Mouse (Mus musculus): ENCODE results near the gene Flg.

The Flg gene

DNA sequence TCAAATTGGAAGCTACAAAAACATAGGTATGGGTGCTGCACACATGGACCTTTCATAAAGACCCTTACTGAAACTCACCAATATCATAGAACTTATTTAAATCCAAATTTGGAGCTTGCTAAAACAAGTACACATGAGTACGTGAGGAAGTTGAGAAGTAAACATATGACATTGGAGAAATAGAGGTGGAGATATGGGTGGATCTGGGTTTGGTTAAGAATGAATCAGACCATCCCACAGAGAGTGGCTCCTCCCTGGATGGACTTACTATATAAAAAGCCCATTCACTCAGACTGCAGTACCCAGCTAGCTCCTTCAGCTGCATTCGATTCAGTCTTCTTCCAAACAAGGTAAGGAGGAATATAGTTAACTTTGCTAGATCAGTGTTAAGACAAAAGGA lies at the start of gene Flg:
Gene Flg (plus strand): TSS at position 301 of the 400 bp plus-strand sequence.
- DNase-seq (ENCODE audit: extremely low spot score): no peak

DNA sequence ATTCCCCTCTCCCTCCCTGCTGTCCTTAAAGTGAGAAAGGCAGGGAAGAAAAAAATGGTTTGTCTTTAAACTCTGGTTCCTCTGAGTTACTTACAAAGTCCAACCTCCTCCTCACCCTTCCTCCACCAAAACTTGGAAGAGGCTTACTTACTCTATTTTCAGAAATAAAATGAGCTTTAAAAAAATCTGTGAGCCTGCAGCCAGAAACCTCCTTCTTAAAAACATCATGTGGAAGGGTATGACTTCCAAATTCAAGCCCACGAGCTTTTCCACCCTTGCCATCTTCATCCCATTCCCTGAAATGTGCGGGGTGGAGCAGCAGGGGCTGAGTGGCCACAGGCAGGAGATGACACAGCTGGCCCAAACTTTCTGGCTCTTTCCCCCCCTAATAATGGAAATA lies 24.2 kb downstream of the Flg start:
- DNase-seq (ENCODE audit: extremely low spot score): no peak

DNA sequence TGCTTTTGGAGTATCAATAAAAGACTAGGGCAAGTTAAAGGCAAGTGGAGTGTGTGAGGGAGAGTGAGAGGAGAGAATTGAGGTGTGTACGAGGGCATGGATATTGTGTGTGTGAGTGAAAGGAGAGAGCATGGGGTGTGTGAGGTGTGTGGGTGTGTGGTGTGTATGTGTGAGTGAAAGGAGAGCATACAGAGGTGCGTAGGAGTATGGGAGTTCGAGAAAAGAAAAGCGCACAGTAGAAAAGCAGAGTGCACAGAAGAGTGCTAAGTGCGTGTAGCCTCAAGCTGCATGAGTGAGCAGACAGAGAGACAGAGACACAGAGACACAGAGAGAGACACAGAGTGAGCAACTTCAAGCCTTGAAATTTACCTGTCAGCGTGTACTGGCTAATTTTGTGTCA lies 26.5 kb downstream of the Flg start:
- DNase-seq (ENCODE audit: extremely low spot score): no peak

DNA sequence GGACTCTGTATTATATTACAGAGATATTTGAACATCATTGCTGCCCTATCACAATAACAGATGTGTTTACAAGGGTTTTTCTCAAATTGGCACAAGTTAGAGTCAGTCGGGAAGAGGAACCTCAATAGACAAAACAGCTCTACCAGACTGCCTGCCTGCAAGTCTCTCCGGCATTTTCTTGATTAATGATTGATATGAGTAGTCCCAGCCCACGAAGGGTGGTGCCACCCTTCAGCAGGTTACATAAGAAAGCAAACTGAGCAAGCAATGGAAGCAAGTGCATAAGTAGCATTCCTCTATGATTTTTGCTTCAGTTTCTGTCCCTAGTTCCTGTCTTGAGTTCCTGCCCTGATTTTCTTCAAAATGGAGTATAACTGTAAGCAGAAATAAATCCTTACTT lies 28.6 kb downstream of the Flg start:
- no peak for DNase-seq (ENCODE audit: extremely low spot score)

DNA sequence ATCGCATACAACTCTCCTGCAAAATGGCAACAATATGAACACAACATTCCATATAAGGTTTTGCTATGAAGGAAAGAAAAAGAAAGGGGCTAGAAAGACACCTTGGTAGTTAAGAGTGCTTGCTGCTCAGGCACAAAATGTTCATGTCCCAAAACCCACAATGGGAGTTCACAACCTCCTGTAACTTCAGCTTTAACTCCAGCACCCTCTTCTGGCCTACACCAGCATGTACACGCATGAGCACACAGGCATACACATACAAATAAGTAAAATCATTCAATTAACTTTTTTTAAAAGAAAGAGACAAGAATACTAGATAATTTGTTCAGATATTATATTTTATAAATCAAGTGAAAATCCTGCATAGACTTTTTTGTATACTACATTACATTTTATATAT lies 32.8 kb downstream of the Flg start:
- DNase-seq (ENCODE audit: extremely low spot score): peak; percentile 3

DNA sequence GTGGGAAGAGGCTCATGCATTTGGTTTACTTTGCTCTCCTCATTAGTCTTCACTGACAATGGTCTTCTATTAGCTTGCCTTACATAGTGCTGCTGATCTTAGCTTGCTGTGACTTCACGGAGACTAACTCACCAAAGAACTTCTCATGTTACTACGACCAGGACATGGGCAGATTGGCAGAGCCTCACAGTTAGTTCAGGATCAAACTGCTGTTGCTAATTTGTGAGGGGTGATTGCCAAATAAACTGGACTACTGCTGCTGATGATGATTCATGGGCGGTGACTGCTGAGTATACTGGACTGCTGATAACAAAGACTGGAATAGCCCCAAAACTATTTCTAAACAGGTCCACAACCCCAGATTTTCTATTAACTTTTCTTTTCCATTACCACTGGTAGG lies 38.0 kb downstream of the Flg start:
- no peak for DNase-seq (ENCODE audit: extremely low spot score)

DNA sequence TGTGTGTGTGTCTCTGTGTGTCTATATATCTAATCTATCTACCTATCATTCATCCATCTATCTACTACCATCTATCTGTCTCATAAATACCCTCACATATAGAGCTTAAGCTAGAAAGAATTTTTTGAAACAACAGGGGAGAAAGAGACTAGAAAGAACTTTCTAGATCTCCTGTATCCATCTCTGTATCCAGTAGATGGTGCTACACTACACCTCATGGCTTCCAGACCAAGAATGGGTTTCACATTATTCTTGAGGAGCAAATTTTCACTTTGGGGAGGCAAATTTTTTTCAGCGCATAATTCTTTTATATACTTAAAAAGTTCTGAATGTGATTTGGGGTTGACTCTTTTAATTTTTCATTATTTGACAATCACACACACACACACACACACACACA lies 41.1 kb downstream of the Flg start:
- no peak for DNase-seq (ENCODE audit: extremely low spot score)

DNA sequence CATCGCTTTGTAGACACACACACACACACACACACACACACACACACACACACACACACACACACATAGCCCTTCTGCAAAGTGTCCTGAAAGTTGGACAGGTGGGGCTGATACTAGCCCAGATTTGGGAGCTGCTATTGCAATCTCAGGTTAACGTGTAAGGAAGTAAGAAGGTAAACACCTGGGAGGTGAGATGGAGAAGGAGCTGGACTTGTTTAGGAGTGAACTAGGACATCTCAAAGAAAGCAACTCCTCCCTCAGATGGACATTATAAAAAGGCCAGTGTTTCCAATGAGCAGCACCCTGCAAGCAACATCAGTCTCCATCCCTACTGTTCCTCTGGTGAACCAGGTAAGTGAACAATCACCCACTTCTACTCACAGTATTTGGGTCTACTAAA lies 46.1 kb downstream of the Flg start, which contains the start of gene Hrnr:
Gene Hrnr (plus strand): TSS at position 301 of the 400 bp plus-strand sequence.
- DNase-seq (ENCODE audit: extremely low spot score): no peak

DNA sequence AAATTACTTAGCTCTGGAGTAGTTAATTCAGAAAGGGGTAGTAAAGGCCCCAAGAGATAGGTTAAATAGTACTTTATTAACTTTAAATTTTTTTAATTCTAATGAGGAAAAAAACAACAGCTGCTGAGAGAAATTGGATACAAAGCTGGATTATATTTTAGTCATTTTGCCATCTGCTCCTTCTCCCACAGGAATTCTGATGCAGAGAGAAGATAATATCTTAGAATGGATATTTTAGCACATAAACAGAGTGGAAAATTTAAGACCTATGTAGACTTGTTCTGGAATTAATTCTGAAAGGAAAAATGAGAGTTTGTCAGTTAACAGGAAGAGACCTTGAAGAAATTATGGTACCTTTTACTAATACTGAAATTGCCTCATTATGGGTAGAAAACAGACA lies 64.4 kb downstream of the Flg start:
- no peak for DNase-seq (ENCODE audit: extremely low spot score)

DNA sequence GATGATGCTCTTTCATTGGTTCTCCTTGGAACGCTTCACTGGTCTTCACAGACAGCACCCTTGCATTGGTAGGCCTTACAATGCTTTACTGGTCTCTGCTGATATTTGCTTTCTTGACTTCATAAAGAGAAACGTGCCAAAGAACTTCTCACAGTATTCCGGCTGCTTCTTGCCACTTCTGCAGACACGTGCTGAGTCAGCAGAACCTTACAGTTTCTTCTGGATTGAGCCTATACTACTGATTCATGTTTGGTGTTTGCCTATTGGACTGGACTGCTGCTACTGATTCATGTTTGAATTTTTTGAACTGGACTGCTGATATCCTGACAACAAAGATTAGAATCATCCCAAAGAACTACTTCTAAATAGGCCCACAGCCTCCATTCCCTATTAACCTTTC lies 66.7 kb downstream of the Flg start:
- DNase-seq (ENCODE audit: extremely low spot score): no peak

Measured in embryo, embryonic 9.5 days (tissue).